Mouse (Mus musculus): Measurements from ENCODE around the gene Ggta1.

The Ggta1 gene

DNA sequence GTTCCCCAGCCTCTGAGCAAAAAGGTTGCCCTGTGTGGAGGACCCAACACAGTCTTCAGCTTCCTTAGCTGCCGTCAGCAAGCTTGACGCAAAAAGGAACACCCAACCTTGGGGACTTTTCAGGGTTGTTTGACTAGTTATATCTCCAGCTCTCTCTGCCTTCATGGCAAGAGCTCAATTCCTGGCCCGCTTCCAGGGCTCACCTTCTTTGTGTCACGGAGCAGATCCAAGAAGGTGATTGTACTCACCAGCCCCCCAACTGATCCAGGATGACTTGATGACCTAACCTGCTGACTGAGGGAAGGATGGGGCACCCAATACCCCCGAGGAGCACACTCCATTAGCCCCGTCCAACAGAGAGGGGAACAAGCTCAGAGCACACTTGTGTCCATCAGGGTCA, 21.0 kb downstream of the Ggta1 start:
- intact Hi-C loops (cut with DNase I), result no loop called here

DNA sequence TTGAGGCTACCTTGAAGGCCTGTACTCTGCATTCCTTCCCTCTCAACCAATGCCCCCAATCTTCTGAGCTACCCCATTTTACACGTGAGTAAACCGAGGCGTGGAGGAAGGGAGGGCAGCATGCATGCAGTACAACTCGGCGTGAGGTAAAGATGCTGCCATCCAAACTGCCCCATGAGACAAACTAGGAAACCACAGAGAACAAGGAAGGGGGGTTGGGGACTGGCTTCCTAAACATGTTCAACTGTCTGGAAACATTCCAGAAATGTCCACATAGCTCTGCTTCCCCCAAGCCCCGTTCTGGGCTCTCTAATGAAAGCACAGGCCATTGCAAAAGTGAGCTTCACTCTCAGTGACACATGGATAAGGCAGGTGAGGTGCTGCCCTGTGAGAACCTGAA, 21.6 kb downstream of the Ggta1 start:
- intact Hi-C loops (cut with DNase I), result no loop called here

DNA sequence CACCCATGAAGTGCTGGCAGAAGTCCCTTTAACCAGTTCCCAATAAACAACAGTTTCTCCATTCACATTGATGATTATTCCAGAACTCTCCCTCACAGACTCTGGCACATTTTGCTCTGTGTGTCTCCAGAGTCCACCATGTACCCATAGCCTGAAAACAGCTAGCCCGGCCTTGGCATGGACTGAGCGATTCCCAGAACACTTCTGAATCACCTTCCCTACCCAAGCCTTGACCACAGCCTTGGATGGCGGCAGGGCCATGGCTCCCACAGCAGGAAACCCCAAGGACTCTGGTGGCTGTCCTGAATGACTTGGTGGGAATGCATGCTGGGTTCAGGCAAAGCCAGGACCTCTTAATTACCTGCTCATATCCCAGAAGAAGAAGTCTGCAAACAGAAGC, 22.6 kb downstream of the Ggta1 start:
- intact Hi-C loops (cut with DNase I), result no loop called here

DNA sequence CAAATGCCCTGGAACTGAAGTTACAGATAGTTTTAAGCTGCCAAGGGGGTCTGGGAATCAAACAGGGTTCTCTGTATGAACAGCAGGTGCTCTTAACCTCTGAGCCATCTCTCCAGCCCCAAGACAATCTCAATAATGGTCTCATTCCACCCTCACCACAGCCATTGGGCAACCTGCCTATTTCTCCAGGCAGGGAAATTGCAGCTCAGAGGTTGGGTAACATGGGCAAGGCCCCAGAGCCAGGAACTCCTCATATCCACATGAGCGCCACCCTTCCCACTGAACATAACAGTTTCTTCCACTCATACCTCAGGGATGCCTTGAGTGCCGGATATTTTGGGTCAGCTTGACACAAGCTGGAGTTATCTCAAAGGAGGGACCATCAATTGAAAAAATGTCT, 25.2 kb downstream of the Ggta1 start:
- intact Hi-C loops (cut with DNase I), result no loop called here

DNA sequence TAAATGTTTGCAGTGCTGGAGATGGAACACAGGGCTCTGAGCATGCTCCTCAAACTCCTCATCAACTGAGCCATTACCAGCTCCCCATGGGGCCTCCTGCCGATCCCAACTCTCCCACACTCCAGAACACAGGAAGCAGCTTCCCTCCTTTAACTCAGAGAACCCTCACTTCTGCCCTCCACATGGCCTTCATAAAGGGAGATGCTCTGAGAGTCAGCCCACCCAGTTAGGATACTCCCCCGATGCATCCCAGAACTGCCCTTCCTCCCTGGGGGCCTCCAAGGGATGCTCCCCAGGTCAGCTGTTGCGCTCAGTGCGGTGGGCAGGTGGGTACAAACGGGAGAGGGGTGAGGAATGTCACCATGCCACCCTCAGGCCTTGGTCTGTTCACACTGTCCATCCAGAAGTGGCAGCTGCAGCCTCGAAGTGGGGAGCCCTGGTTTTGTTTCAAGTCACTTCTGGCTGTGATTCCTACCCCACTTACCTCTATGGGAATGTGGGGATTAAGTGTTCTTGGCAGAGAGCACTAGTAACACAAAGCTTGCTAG, 28.4 kb downstream of the Ggta1 start:
- intact Hi-C loops (cut with DNase I), result no loop called here

DNA sequence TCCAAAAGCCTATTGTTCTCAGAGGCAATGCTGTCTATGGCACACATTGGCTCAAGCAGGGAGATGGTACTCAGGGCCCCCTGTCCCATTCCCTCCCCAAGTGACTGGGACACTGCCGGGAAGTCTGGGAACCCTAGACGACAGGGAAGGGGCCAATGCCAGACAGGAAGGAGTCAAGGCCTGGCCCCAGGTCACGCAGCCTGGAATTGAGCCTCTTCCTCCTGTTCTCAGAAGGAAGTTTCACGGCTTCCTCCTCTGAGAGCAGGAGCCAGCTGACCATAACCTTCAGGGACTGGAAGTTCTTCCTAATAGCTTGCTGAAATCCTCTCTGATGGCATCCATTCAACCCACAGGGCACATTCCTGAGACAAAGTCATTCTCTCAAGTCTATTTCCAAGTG, 29.6 kb downstream of the Ggta1 start:
- intact Hi-C loops (cut with DNase I), result no loop called here

DNA sequence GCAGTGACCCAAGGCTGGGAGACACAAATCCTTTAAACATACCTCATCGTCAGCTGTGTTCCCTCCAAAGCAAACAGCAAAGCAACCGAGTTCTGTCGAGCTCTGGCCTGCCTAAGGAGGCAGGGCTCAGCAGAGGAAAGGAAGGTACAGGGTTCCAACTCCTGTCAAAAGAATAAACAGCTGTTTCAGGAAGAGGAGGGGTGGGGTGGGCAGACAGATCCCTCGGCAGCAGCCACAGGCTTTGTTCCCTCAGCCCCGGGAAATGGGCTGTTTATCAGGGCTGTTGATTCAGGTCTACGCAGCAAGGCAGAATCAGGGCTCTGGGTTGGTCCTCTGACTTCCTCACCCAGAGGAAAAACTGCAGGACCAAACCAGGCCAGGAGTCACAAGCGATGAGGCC, 30.6 kb downstream of the Ggta1 start:
- intact Hi-C loops (cut with DNase I), result no loop called here

DNA sequence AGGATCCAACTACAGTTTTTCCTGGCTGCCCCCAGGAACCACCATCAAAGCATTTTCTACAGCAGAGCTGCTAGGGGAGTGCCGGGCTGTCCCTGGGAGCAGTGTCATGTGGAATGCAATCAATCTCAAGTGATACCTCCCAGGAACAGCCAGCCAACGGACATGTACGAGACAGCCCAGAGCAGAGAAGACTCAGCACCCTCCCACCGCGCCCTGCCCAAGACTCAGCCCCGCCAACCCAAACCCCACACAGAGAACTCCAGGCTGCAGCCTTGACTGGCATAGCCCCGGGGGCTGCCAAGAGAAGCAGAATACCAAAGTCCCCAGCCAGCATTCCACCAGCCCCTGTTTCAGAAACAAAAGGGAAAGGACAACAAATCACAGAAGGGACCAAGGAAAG, 31.0 kb downstream of the Ggta1 start:
- intact Hi-C loops (cut with DNase I), result no loop called here

DNA sequence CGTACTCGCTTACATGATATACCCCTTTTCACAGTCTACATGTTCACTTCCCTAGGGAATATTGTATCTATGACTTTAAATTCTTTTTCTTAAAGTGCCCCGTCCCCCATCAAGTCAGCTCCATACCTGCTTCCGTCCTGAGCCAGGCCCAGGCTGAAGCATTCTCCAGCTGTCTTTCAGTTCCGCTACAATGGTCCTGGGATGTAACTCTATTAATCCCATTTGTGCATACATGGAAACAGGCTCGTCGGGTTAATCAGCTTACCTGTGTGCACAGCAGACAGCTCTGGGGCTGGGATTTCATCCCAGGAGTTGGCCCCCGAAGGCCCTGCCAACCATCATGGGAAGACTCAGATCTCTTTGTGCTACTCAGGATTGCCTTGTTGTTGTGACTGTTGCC, 32.2 kb downstream of the Ggta1 start:
- intact Hi-C loops (cut with DNase I), result no loop called here

DNA sequence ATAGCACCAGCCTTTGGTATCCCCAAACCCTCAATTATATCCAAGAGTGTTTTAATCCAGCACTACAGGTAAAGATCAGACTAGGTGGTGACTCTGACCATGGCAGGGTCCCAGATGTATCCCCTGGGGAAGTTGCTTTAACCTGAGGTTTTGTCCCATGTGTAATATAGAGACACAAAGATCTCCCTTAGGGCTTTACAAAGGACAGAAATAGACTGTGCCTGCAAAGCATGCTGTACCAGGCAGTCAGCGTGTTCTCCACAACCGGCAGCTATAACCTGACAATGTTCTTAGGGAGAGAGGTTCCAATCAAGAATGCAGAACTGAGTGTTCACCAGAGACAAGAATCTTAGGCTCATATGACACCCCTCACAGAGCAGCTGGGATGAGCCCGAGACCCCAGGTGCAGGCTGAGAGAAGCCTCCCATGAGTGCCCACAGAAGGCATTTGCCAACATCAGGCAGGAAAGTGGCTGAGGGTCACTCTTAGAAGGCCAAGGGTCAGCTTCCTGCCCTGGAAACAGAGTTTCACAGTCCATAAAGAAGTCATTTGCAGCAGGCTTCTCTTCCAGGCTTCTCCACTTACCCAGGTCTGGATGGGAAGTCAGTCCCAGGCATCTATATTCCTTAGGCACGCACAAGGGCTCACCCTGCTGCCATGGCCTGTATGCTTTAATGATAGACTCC, 34.3 kb downstream of the Ggta1 start:
- intact Hi-C loops (cut with DNase I), result loop anchor here (10.0 kb wide), 1 partner anchor 46 kb away; no protein-coding TSS in a partner anchor

DNA sequence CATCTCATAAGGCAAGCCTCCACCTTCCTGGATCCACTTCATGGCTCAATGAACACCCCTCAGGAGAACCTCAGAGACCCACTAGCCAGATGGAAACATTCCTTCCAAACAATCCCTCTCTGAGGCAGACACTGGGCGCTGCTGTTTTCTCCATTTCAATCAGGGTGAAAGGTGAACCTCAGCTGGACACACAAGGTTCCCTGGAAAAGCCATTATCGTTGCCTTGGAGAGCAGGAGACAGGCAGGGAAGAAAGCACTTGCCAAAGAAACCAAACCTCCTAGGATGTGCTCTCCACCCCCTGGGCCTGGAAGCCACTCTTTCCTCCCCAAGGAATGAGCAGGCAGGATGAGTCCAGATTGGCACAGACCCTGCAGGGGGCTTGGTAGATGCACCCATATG, 35.5 kb downstream of the Ggta1 start:
- intact Hi-C loops (cut with DNase I), result loop anchor here (10.0 kb wide), 1 partner anchor 47 kb away; no protein-coding TSS in a partner anchor

DNA sequence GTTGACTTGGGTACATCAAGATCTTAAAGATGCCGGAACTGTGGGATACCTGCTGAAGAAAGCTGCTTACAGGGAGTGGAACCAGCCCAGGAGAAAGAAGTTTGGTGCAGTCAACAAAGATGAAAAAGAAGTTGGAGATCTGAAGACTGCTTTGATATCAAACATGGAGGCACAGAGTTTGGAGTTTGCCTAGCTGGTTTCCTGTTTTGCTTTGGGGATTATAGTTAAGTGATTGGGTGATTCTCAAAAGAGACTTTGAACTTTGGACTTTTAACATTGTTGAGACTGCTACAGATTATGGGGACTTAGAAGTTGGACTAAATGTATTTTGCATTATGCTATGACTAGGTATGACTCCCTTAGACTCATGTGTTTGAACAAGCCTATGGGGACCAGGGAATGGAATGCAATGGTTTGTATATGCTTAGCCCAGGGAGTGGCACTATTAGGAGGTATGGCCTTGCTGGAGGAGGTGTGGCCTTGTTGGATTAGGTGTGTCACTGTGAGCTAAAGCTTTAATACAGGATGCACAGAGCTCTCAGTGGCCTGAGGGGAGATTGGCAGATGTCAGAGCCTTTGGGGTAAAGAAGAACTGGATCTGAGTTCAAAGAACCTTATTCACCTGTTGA, 39.2 kb downstream of the Ggta1 start:
- intact Hi-C loops (cut with DNase I), result loop anchor here (10.0 kb wide), 1 partner anchor 51 kb away; no protein-coding TSS in a partner anchor

DNA sequence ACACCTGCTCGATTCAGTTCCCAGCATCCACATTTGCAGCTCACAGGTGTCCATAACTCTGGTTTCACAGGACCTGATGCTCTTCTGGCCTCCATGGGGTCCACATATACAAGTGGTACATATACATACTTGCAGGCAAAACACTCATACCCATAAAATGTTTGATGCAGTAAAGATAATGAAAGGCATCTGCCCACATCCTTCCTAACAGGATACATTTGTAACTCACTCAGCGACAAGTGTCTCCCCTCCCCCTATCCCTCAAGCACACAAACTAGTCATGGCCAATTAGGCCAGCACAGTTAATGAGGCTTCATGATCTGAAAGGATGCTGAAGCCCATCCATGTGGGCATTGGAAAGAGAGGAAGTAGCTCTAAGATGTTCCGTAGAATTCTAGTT, 40.6 kb downstream of the Ggta1 start:
- intact Hi-C loops (cut with DNase I), result loop anchor here (10.0 kb wide), 1 partner anchor 52 kb away; no protein-coding TSS in a partner anchor

DNA sequence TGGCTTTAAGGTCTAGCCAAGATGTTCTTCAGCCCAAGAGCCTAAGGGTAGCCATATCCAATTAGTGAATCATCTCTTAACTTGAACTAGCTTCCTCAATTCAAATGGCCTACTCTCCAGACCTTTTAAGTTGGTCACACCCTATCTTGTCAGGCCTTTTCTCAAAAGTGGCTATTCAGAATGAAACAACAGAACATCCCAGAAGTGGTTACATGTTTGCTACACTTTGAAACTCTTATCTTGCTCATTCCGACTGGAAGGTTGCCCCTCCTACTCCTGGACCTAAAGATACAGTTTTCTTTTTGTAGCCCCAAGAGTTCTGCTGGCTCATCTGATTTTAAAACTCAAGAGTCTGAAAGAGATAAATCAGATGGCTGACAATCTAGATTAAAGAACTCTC, 42.4 kb downstream of the Ggta1 start:
- intact Hi-C loops (cut with DNase I), result loop anchor here (10.0 kb wide), 1 partner anchor 54 kb away; no protein-coding TSS in a partner anchor

DNA sequence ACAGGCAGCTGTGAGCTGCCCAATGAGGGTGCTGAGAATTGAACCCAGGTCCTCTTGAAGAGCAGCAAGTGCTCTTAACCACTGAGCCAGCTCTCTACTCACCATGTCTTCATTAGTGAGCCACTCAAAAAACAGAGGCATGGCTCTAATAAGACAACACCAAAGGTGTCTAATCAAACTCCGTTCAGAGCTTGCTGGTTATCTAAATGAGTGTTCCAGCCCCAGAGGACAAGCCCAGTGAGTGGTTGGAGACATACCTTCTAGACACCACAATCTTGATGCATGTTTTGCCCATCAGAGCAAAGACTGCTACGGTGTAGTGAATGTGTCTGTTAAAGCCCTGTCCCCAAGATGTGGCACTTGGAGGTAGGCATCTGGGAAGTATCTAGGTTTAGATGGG, 43.4 kb downstream of the Ggta1 start:
- intact Hi-C loops (cut with DNase I), result loop anchor here (10.0 kb wide), 1 partner anchor 55 kb away; no protein-coding TSS in a partner anchor

DNA sequence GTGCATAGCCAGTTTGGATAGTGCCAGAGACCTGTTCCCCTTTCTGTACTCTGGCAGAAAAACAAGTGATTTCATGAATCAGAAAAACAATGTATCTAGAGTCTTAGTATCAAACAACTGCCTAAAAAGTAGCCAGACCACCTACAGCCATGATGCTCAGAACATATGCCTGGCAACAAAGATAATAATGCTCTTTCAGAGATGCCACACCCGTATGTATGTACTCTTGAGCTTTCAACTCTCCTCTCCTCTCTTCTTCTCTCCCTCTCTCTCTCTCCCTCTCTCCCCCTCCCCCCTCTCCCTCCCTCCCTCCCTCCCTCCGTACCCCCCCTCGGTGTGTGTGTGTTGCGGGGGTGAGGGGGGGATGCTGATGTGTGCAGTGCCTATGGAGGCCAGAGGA, 43.8 kb downstream of the Ggta1 start:
- intact Hi-C loops (cut with DNase I), result no loop called here

DNA sequence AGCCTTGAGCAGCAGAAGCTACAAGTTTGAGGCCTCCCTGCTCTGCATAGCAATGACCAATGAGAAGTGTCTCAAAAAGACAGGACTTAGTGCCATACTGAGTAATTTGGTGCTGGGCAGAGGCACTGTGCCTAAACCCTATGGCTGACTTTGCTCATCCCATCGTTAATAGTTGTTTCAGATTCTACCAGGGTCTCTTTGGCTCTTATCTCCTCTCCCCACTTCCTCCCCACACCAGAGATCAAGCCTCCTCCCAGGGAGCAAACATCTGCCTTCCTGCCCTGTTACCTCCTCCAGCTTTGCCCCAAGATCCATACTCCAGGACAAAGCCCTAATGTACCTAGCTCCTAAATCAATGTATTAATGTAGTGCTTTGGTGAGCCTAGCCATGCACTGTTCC, 45.8 kb downstream of the Ggta1 start:
- intact Hi-C loops (cut with DNase I), result no loop called here

DNA sequence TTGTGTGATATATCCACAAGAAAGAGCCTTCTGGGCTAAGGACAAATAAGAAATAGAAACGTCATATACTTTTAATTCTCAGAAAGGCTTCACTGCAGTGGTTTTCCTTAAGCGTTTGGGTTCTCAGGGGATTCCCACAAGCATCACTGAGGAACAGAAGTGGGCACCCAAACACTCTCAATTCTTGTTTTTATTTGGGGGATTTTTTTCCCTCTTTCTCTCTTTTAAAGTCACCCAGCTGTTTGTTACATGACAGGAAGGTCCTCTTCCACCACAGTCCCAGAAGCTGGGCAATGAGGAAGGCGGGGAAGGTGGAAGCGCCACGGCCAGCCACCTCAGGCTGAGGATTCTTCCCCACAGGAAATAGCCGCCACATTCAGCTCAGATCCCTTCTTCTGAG, 46.6 kb downstream of the Ggta1 start:
- intact Hi-C loops (cut with DNase I), result no loop called here

DNA sequence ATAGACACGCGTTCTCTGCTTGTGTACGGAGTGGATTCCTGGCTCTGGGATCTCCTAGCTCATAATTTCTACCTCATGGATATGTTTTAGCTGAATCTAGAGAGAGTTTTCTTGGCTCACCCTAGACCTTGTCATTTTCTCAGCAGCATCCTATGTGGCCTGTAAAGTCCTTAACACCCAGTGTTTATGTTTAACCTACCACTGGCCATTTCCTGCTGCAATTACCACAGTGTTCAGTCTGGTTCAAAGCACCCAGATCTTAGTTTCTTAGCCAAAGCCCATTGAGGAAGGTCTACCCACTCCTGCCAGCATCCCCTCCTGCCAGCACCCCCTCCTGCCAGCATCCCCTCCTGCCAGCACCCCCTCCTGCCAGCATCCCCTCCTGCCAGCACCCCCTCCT, 50.2 kb downstream of the Ggta1 start:
- intact Hi-C loops (cut with DNase I), result no loop called here

DNA sequence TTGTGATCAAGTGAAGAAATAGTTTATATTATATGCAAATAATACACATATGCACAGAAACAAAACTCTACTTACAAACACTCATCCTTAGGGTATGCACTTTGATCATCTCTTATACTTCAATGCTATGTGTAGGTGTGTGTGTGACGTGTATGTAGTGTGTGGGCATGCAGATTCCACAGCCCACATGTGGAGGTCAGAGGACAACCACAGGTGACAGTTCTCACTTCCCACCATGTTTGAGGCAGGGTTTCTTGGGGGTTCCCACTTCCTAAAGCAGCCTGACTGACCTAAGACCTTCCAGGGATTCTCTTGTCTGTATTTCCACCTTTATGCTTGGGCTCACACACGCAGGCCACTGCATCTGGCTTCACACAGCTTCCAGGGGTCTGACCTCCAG, 50.8 kb downstream of the Ggta1 start:
- intact Hi-C loops (cut with DNase I), result no loop called here

DNA sequence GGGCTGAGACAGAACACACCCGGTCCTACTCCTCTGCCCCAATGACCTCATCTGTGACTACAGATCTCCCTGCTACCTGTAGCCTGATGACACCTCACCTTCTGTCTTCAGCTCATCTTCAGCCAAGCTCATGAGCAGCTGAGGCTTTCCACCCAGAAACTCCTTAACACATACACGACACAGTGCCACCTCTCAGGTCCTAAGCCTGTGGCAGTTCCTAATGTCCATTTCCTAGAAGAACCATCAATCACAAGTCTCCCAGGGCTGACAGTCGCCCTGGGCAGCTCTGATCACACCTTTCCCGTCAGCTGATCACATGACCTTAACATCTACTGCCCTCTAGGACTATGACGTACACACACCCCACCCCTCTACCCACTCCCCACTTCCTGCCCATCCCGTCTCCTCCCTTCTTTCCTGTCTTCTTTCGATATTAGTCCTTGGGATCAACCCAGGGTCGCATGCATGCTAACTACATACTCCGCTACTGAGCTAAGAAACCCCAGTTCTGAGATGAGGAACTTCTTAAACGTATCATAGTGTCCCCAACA, 51.3 kb downstream of the Ggta1 start:
- intact Hi-C loops (cut with DNase I), result no loop called here

DNA sequence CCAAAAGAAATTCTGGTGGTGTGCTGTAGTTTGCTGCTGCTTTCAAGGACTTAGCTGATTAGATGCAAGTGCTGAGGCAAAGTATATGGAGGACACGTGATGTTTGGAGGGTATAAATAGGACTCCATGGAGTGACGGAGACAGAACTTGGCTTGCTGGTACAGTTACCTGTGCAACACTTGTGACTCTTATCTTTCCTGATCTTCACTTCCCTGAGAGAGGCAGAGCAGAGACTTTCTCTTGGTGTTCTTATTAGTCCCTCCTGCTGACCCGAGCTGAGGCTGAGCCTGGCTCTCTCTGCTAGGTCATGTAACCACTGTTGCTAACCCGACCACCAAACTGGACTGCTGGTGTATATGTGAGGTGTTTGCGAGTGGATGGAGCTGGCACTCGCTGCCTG, 53.6 kb downstream of the Ggta1 start:
- intact Hi-C loops (cut with DNase I), result no loop called here
